Mouse (Mus musculus) cerebellum, adult 11-12 months (tissue): Measurements from ENCODE around the gene Pcgf2.

Experiments used
- DNase-seq: peaks from one replicate; pipeline ENCODE4 v3.0.0; 2022

The Pcgf2 gene

GRCm38 (mm10) chr11:97642746-97643145 is 57.6 kb downstream of the Pcgf2 start:
- DNase-seq: peak; percentile 4

GRCm38 (mm10) chr11:97641668-97642067 is 58.6 kb downstream of the Pcgf2 start:
- DNase-seq: peak; percentile 17
